Mouse (Mus musculus) gastrocnemius, adult 2 months (tissue): ENCODE results near the gene Wdr90. TPM values are rescaled to one million over a fixed set of nuclear protein-coding genes. Genes with fewer than 3 reads are reported as not detected.
A peak's percentile ranks its signal among the peaks of the same experiment; 100 is the strongest.

Experiments used
- DNase-seq: peaks from one replicate; pipeline ENCODE4 v3.0.0; 2022
- H3K27ac ChIP-seq: fragments of 200-600 bp; 2 replicates; pipeline ENCODE4 v1.8.1; 2022; ENCODE audit warnings: mild to moderate bottlenecking
- H3K4me3 ChIP-seq: fragments of 200-600 bp; 2 replicates; pipeline ENCODE4 v1.8.1; 2022; ENCODE audit warnings: mild to moderate bottlenecking, moderate library complexity
- CTCF ChIP-seq: fragments of 200-600 bp; IDR thresholded peaks from 2 replicates; pipeline ENCODE4 v1.8.1; 2022; ENCODE audit warnings: antibody characterized with exemption, mild to moderate bottlenecking, moderate library complexity
- intact Hi-C: fragments of 180-260 bp; cut with DNase I; formaldehyde crosslinking; loops from one replicate; pipeline ENCODE4 v1.15.1; 2025
- total RNA-seq, 2 experiments: library from RNA; stranded (reverse); gene quantifications; 2 replicates each; pipeline ENCODE4 v1.2.3; 2021

Gene Wdr90
- total RNA-seq, 2 experiments from 2014 or later: 0.66 to 1.0 TPM

- no peak for TF ChIP-seq CTCF
- H3K27ac ChIP-seq: peak overlapping the region; percentile 99
- DNase-seq: peak; percentile 65
- H3K4me3 ChIP-seq: peak overlapping the region; percentile 95
- intact Hi-C loops: loop anchor here (5.0 kb wide), 1 partner anchor 36 kb away; the partner anchor contains the start of gene Mcrip2
Observed at GRCm38 (mm10) chr17:25831451-25832281, 29.6 kb downstream of the Wdr90 start.

- intact Hi-C loops: loop anchor here (5.0 kb wide), 1 partner anchor 36 kb away; the partner anchor contains the start of gene Mcrip2
Observed at GRCm38 (mm10) chr17:25830806-25831431, 30.4 kb downstream of the Wdr90 start.

DNA sequence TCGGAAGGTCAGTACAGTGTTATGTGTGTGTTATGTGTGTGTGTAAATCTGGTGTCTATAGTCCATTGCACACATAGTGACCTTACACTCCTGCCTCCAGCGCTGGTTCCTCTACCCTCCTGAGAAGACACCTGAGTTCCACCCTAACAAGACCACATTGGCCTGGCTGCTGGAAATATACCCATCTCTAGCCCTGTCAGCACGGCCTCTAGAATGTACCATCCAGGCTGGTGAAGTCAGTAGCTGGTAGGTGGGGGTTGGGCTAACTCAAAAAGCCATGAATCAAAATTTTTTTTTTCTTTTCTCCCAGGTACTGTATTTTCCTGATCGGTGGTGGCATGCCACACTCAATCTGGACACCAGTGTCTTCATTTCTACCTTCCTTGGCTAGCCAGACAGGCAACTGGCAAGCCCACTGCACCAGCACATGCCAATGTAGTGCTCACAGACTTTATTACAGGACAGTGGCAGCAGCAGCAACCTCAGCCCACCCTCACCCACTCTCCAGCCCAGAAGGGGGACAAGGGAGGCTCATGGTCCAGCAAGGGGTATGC lies 31.0 kb downstream of the Wdr90 start:
- DNase-seq: peak; percentile 15
- H3K4me3 ChIP-seq: no peak overlapping the region
- no peak for TF ChIP-seq CTCF
- intact Hi-C loops: loop anchor here (5.0 kb wide), 1 partner anchor 37 kb away; the partner anchor contains the start of gene Mcrip2
- no peak overlapping the region for H3K27ac ChIP-seq

More at GRCm38 (mm10) chr17:25830806-25831431, 30.4 kb downstream of the Wdr90 start:
- peak; percentile 21 for DNase-seq
- Histone ChIP-seq H3K27ac (peak overlapping the region; percentile 99; the same call in 1 of the 2 replicates), H3K4me3 (peak overlapping the region; percentile 95)
- no peak for TF ChIP-seq CTCF

- intact Hi-C loops: loop anchor here (5.0 kb wide), 1 partner anchor 38 kb away; the partner anchor contains the start of gene Mcrip2
- Histone ChIP-seq H3K4me3 (peak overlapping the region; percentile 71), H3K27ac (peak overlapping the region; percentile 83)
- no peak for TF ChIP-seq CTCF
- peak; percentile 24 for DNase-seq
Observed at GRCm38 (mm10) chr17:25829558-25830017, 31.7 kb downstream of the Wdr90 start.

DNA sequence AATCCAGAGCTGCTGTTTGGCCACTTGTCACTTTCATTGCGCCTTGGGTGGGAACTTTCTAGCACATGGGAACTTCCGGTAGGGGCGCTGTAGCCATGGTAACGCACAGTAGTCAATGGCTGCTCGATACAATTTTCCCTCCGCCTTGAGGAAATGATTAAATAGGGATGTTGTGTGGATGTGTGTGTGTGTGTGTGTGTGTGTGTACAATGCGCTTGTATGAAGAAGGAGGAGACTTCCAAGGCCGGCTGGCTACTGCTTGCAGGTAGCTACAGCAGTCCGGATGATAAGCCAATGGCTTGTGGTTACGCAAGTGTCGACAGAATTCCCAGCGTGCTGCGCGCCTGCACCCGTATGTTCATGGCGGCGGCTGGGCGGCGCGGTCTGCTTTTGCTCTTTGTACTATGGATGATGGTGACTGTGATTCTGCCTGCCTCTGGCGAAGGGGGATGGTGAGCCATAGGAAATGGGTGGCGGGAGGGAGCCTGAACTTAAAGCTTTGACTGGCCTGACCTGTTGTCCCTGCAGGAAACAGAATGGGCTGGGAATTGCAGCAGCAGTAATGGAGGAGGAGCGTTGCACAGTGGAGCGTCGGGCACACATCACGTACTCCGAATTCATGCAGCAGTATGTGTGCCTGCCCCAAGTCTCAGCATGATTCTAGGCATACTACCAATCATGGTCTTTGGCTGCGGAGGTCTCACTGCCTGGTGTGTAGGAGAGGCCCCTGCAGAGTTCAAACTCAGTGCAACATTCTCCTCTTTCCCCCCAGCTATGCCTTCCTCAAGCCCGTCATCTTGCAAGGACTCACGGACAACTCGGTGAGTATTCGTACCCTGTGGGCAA lies 32.4 kb downstream of the Wdr90 start, which contains the start of gene Jmjd8:
TSS of gene Jmjd8 (plus strand) at position 156 of the 846 bp plus-strand sequence.
- peak; percentile 84 for DNase-seq
- intact Hi-C loops: no loop called here
- Histone ChIP-seq H3K4me3 (peak within 1 kb of the TSS; percentile 71), H3K27ac (peak within 1 kb of the TSS; percentile 83)
- peak; percentile 45 for TF ChIP-seq CTCF

- DNase-seq: no peak
- intact Hi-C loops: no loop called here
- TF ChIP-seq CTCF: no peak
- peak overlapping the region; percentile 83 for H3K27ac ChIP-seq
- peak overlapping the region; percentile 71 for H3K4me3 ChIP-seq
Observed at GRCm38 (mm10) chr17:25828223-25828594, 33.1 kb downstream of the Wdr90 start.

- TF ChIP-seq CTCF: no peak
- DNase-seq: no peak
Observed at GRCm38 (mm10) chr17:25827546-25828222, 33.6 kb downstream of the Wdr90 start.

GRCm38 (mm10) chr17:25827011-25827410 lies 34.3 kb downstream of the Wdr90 start:
- Histone ChIP-seq H3K4me3 (no peak overlapping the region), H3K27ac (no peak overlapping the region)
- no peak for TF ChIP-seq CTCF
- DNase-seq: no peak
- intact Hi-C loops: no loop called here

More at GRCm38 (mm10) chr17:25827546-25828222, 33.6 kb downstream of the Wdr90 start:
- intact Hi-C loops: no loop called here
- no peak overlapping the region for H3K4me3 ChIP-seq
- H3K27ac ChIP-seq: no peak overlapping the region

- Histone ChIP-seq H3K4me3 (no peak overlapping the region), H3K27ac (no peak overlapping the region)
- DNase-seq: no peak
- TF ChIP-seq CTCF: no peak
- intact Hi-C loops: no loop called here
Observed at GRCm38 (mm10) chr17:25825984-25826570, 35.2 kb downstream of the Wdr90 start.

GRCm38 (mm10) chr17:25825311-25825710 lies 36.0 kb downstream of the Wdr90 start:
- TF ChIP-seq CTCF: no peak
- no peak overlapping the region for H3K27ac ChIP-seq
- DNase-seq: no peak
- intact Hi-C loops: no loop called here
- no peak overlapping the region for H3K4me3 ChIP-seq
